Mouse (Mus musculus) olfactory bulb, adult 2 months (tissue): ENCODE data around the gene Csrp3.

Experiments
- CTCF ChIP-seq: fragments of 200-500 bp; IDR thresholded peaks from 2 replicates; pipeline ENCODE4 v1.5.1; 2012; ENCODE audit warnings: low read depth, mild to moderate bottlenecking, low read length, moderate library complexity; ENCODE audit not compliant: insufficient read depth
- POLR2A ChIP-seq: fragments of 200-500 bp; IDR thresholded peaks from 2 replicates; pipeline ENCODE4 v1.6.1; 2012; ENCODE audit warnings: mild to moderate bottlenecking, low read depth, low read length, moderate library complexity; ENCODE audit not compliant: insufficient read depth

GRCm38 (mm10) chr7:48795130-48795529 is 52.7 kb downstream of the Csrp3 start:
- TF ChIP-seq CTCF (no peak), POLR2A (no peak)
